Mouse (Mus musculus): ENCODE results near the gene Thtpa.

- no peak for TF ChIP-seq CTCF (conservative IDR thresholded peaks at IDR 0.05; ENCODE audit: insufficient read depth, insufficient read length, low read depth, low read length)
- no peak for TF ChIP-seq POLR2A (IDR thresholded peaks at IDR 0.05; ENCODE audit: low read depth, low read length)
Observed at GRCm38 (mm10) chr14:55061845-55062244, 32.7 kb upstream of the Thtpa start.
